Mouse (Mus musculus) myocyte (in vitro differentiated cells): Measurements from ENCODE around the gene Evi5l. TPM values are rescaled to one million over a fixed set of nuclear protein-coding genes. Genes with fewer than 3 reads are reported as not detected.
"Not testable (repeated sequence)": the region's sequence is repeated elsewhere in the genome, so short reads cannot be mapped to it uniquely, and the experiment has no call there.

ENCODE experiments used
- H3K27me3 ChIP-seq: one replicate; pipeline ENCODE4 v1.6.1; 2011; ENCODE audit not compliant: control insufficient read depth, insufficient read depth, insufficient read length
- H3K36me3 ChIP-seq: one replicate; pipeline ENCODE4 v1.6.1; 2011; ENCODE audit not compliant: control insufficient read depth, insufficient read depth
- H3K4me2 ChIP-seq: one replicate; pipeline ENCODE4 v1.6.1; 2011; ENCODE audit warnings: low read depth, control low read depth
- H3K4me3 ChIP-seq: one replicate; pipeline ENCODE4 v1.5.1; 2011; ENCODE audit warnings: mild to moderate bottlenecking, control low read depth, moderate library complexity
- H3K79me2 ChIP-seq: one replicate; pipeline ENCODE4 v1.6.1; 2011; ENCODE audit not compliant: control insufficient read depth, insufficient read depth
- H3ac ChIP-seq: one replicate; pipeline ENCODE4 v1.6.1; 2011; ENCODE audit not compliant: control insufficient read depth, insufficient read length
- CEBPB ChIP-seq: IDR thresholded peaks from 2 replicates; pipeline ENCODE4 v1.6.1; 2011; ENCODE audit warnings: mild to moderate bottlenecking, moderate library complexity; ENCODE audit not compliant: poor library complexity, insufficient read depth, severe bottlenecking
- E2F4 ChIP-seq: IDR thresholded peaks from one replicate; pipeline ENCODE4 v1.6.1; 2011; ENCODE audit warnings: mild to moderate bottlenecking, control low read depth, moderate library complexity; ENCODE audit not compliant: insufficient read depth
- MAX ChIP-seq: IDR thresholded peaks from one replicate; pipeline ENCODE4 v1.6.1; 2011; ENCODE audit warnings: low read depth, mild to moderate bottlenecking, control low read depth
- MYOD1 ChIP-seq, 3 experiments: IDR thresholded peaks; one replicate each; pipeline ENCODE4 v1.6.1; 2011; ENCODE audit warnings: control low read depth in 2 of 3, low read depth in 2 of 3, mild to moderate bottlenecking in 2 of 3, moderate library complexity in 1 of 3; ENCODE audit not compliant: insufficient read length in 2 of 3, control insufficient read depth in 1 of 3
- MYOG ChIP-seq, 3 experiments: IDR thresholded peaks; one replicate each; pipeline ENCODE4 v1.6.1; 2011; ENCODE audit warnings: control low read depth in 2 of 3, low read depth in 2 of 3, mild to moderate bottlenecking in 2 of 3; ENCODE audit not compliant: insufficient read length in 2 of 3, control insufficient read depth in 1 of 3, insufficient read depth in 1 of 3
- POLR2A ChIP-seq: IDR thresholded peaks from one replicate; pipeline ENCODE4 v1.6.1; 2011; ENCODE audit warnings: low read depth, mild to moderate bottlenecking, control low read depth, moderate library complexity; ENCODE audit not compliant: insufficient read length
- POLR2AphosphoS2 ChIP-seq: IDR thresholded peaks from one replicate; pipeline ENCODE4 v1.6.1; 2011; ENCODE audit warnings: low read depth, control low read depth; ENCODE audit not compliant: insufficient read length
- REST ChIP-seq: IDR thresholded peaks from one replicate; pipeline ENCODE4 v1.6.1; 2011; ENCODE audit warnings: mild to moderate bottlenecking, control low read depth, moderate library complexity; ENCODE audit not compliant: insufficient read depth, insufficient read length
- SRF ChIP-seq: IDR thresholded peaks from one replicate; pipeline ENCODE4 v1.6.1; 2011; ENCODE audit warnings: low read depth; ENCODE audit not compliant: control insufficient read depth, insufficient read length
- TCF12 ChIP-seq: IDR thresholded peaks from one replicate; pipeline ENCODE4 v1.6.1; 2011; ENCODE audit warnings: mild to moderate bottlenecking, control low read depth; ENCODE audit not compliant: poor library complexity, insufficient read depth, severe bottlenecking
- TCF3 ChIP-seq: IDR thresholded peaks from one replicate; pipeline ENCODE4 v1.6.1; 2011; ENCODE audit warnings: low read depth, control low read depth; ENCODE audit not compliant: insufficient read length
- USF1 ChIP-seq: IDR thresholded peaks from one replicate; pipeline ENCODE4 v1.6.1; 2011; ENCODE audit warnings: low read depth, mild to moderate bottlenecking, control low read depth, moderate library complexity
- polyA plus RNA-seq: library from polyadenylated mRNA; unstranded; fragments of >200 nt; fragmentation: generic; extraction: Trizol; gene quantifications from one replicate; pipeline ENCODE4 v1.2.1, GENCODE M21; 2012; ENCODE audit warnings: missing spikeins

The Evi5l gene
- polyA plus RNA-seq, 1 experiment: 18.0 TPM

GRCm38 (mm10) chr8:4252116-4252760 is 85.9 kb downstream of the Evi5l start:
- Histone ChIP-seq H3K4me3 (peak overlapping the region; percentile 46), H3K79me2 (no peaks in the 10 kb centered on the region), H3K36me3 (no peaks in the 10 kb centered on the region), H3K27me3 (no peaks in the 10 kb centered on the region), H3ac (peak overlapping the region; percentile 74), H3K4me2 (peak overlapping the region; percentile 99)
- TF ChIP-seq POLR2AphosphoS2 (peak; percentile 3), MYOG (IDR thresholded peaks at IDR 0.05; ENCODE audit: control insufficient read depth in 1 of 3, insufficient read depth in 1 of 3, insufficient read length in 2 of 3, low read depth in 2 of 3) (no peak)

GRCm38 (mm10) chr8:4252934-4253841 is 86.8 kb downstream of the Evi5l start, which contains the start of gene Snapc2:
Gene Snapc2 (plus strand): TSS chr8:4253080.
- Histone ChIP-seq H3K4me3 (peak within 1 kb of the TSS; percentile 46), H3K4me2 (peak within 1 kb of the TSS; percentile 99), H3K79me2 (no peaks in the 10 kb centered on the region), H3K27me3 (no peaks in the 10 kb centered on the region), H3ac (peak within 1 kb of the TSS; percentile 74), H3K36me3 (no peaks in the 10 kb centered on the region)
- TF ChIP-seq POLR2A: no peak
- TF ChIP-seq TCF12: no peak
- no peak for TF ChIP-seq REST
- no peak for TF ChIP-seq E2F4
- no peak for TF ChIP-seq TCF3
- no peak for TF ChIP-seq MAX
- TF ChIP-seq MYOG (IDR thresholded peaks at IDR 0.05; ENCODE audit: control insufficient read depth in 1 of 3, insufficient read depth in 1 of 3, insufficient read length in 2 of 3, low read depth in 2 of 3): no peak
- TF ChIP-seq SRF: peak; percentile 38
- TF ChIP-seq MYOD1 (IDR thresholded peaks at IDR 0.05; ENCODE audit: control insufficient read depth in 1 of 3, insufficient read length in 2 of 3, low read depth in 2 of 3): no peak
- no peak for TF ChIP-seq CEBPB
- TF ChIP-seq POLR2AphosphoS2: peak; percentile 61
- TF ChIP-seq USF1: no peak

GRCm38 (mm10) chr8:4254001-4254400 is 87.6 kb downstream of the Evi5l start:
- Histone ChIP-seq H3ac (peak overlapping the region; percentile 74), H3K36me3 (no peaks in the 10 kb centered on the region), H3K4me2 (peak overlapping the region; percentile 97), H3K4me3 (peak overlapping the region; percentile 46), H3K79me2 (no peaks in the 10 kb centered on the region), H3K27me3 (no peaks in the 10 kb centered on the region)
- no peak for TF ChIP-seq TCF3
- TF ChIP-seq REST: no peak
- no peak for TF ChIP-seq E2F4
- TF ChIP-seq SRF: no peak
- TF ChIP-seq CEBPB: no peak
- TF ChIP-seq USF1: no peak
- TF ChIP-seq MYOG (IDR thresholded peaks at IDR 0.05; ENCODE audit: control insufficient read depth in 1 of 3, insufficient read depth in 1 of 3, insufficient read length in 2 of 3, low read depth in 2 of 3): no peak
- TF ChIP-seq MYOD1 (IDR thresholded peaks at IDR 0.05; ENCODE audit: control insufficient read depth in 1 of 3, insufficient read length in 2 of 3, low read depth in 2 of 3): no peak
- TF ChIP-seq MAX: no peak
- no peak for TF ChIP-seq POLR2AphosphoS2
- no peak for TF ChIP-seq POLR2A
- no peak for TF ChIP-seq TCF12

- H3ac ChIP-seq, H3K79me2 ChIP-seq, H3K36me3 ChIP-seq, H3K27me3 ChIP-seq, H3K4me3 ChIP-seq, H3K4me2 ChIP-seq: not testable (repeated sequence)
Measured at GRCm38 (mm10) chr8:4255471-4255870, 89.1 kb downstream of the Evi5l start.

GRCm38 (mm10) chr8:4256911-4257310 is 90.5 kb downstream of the Evi5l start:
- TF ChIP-seq CEBPB (no peak), MYOD1 (IDR thresholded peaks at IDR 0.05; ENCODE audit: control insufficient read depth in 1 of 3, insufficient read length in 2 of 3, low read depth in 2 of 3) (no peak), POLR2AphosphoS2 (no peak), USF1 (no peak), TCF3 (no peak), POLR2A (no peak), TCF12 (no peak), MAX (no peak), MYOG (IDR thresholded peaks at IDR 0.05; ENCODE audit: control insufficient read depth in 1 of 3, insufficient read depth in 1 of 3, insufficient read length in 2 of 3, low read depth in 2 of 3) (no peak), E2F4 (no peak), SRF (no peak), REST (no peak)
- no peaks in the 10 kb centered on the region for H3K79me2 ChIP-seq
- no peaks in the 10 kb centered on the region for H3K27me3 ChIP-seq
- H3K4me2 ChIP-seq: no peak overlapping the region
- H3ac ChIP-seq: no peak overlapping the region
- H3K36me3 ChIP-seq: peaks cover 5% of the 10 kb centered on the region
- no peak overlapping the region for H3K4me3 ChIP-seq
